Mouse (Mus musculus) kidney, embryonic 15.5 days (tissue): ENCODE measurements around the gene Nccrp1. TPM values are rescaled to one million over a fixed set of nuclear protein-coding genes. Genes with fewer than 3 reads are reported as not detected.

Experiments used
- ATAC-seq: fragments of 200-750 bp; cut with Nextera tagmentation; replicated peaks from 2 replicates; pipeline ENCODE4 v1.8.0; 2017; ENCODE audit warnings: moderate TSS enrichment; ENCODE audit not compliant: low FRiP score
- H3K27ac ChIP-seq: fragments of 300-500 bp; sonication (generic); 2 replicates; pipeline ENCODE4 v1.5.1; 2015; ENCODE audit warnings: mild to moderate bottlenecking, inconsistent platforms
- H3K27me3 ChIP-seq: fragments of 300-500 bp; sonication (generic); 2 replicates; pipeline ENCODE4 v1.6.1; 2015; ENCODE audit warnings: inconsistent platforms
- H3K36me3 ChIP-seq: fragments of 300-500 bp; sonication (generic); 2 replicates; pipeline ENCODE4 v1.6.1; 2015; ENCODE audit warnings: inconsistent platforms
- H3K4me1 ChIP-seq: fragments of 300-500 bp; sonication (generic); 2 replicates; pipeline ENCODE4 v1.6.1; 2015; ENCODE audit warnings: inconsistent platforms
- H3K4me2 ChIP-seq: fragments of 300-500 bp; sonication (generic); 2 replicates; pipeline ENCODE4 v1.6.1; 2015; ENCODE audit warnings: moderate library complexity, mild to moderate bottlenecking, inconsistent platforms
- H3K4me3 ChIP-seq: fragments of 300-500 bp; sonication (generic); replicated peaks from 2 replicates; pipeline ENCODE4 v1.5.1; 2015; ENCODE audit warnings: mild to moderate bottlenecking, inconsistent platforms
- H3K9ac ChIP-seq: fragments of 300-500 bp; sonication (generic); 2 replicates; pipeline ENCODE4 v1.6.1; 2015; ENCODE audit warnings: mild to moderate bottlenecking, inconsistent platforms
- H3K9me3 ChIP-seq: fragments of 300-500 bp; sonication (generic); replicated peaks from 2 replicates; pipeline ENCODE4 v1.6.1; 2016; ENCODE audit warnings: inconsistent platforms
- WGBS: fragments of 180-500 bp; shearing (Covaris S2); methylation state at CpG from one replicate; pipeline ENCODE4 v1.1.7; 2015; ENCODE audit warnings: mixed read lengths; 5-methylcytosine and 5-hydroxymethylcytosine counted together
- polyA plus RNA-seq: library from polyadenylated mRNA; unstranded; fragments of >200 nt; fragmentation: Nextera tagmentation; extraction: Ambion mirVana; gene quantifications from 2 replicates; pipeline ENCODE4 v1.2.1, GENCODE M21; 2015

The Nccrp1 gene
- polyA plus RNA-seq = 0.14 TPM in 1 of 2 replicates, not detected in the other

- peaks cover 40% of the 10 kb centered on the region for H3K27me3 ChIP-seq
- no peak within 1 kb of the TSS for H3K9ac ChIP-seq
- peak within 1 kb of the TSS; percentile 64 for H3K4me2 ChIP-seq
- WGBS = 5% methylated on average over 5 of the region's 5 CpGs
- no peak for ATAC-seq
- no peak within 1 kb of the TSS for H3K27ac ChIP-seq
- peaks cover 32% of the 10 kb centered on the region for H3K4me1 ChIP-seq
- peak within 1 kb of the TSS; percentile 34 for H3K4me3 ChIP-seq
- no peaks in the 10 kb centered on the region for H3K9me3 ChIP-seq
- no peaks in the 10 kb centered on the region for H3K36me3 ChIP-seq
Observed at GRCm38 (mm10) chr7:28547154-28547553, at the start of gene Nccrp1. Gene Nccrp1 (minus strand): TSS chr7:28547254.

DNA sequence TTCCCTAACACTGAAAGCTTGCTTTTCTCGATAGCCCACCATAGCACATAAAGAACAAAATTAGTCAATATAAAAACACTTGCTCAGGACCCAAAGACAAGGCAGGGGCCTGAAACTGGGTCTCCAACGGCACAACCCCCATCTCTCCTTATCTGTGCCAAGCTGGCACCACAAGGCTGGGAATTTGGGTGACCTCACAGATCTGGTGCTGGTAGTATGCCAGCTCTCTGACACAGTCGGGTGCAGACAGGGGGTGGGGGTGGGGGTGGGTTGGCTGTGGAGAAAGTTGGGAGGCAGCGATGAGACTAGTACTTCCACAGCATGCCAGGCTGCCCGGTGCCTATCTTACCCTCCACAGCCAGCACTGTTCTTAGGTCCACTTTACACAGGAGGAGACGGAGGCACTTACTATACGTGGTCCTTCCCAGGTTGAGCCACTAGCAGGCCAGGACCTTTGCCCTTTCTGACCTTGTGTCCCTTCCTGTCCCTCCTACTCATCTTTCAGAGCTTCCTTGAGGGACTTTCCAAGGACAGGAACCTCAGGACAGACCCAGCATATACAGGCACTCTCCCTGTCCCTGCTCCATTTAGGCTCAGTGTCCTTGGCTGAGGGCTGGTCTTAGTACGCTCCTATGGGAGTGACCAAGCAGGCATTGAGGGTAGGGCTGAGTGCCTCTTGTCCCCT, 48.8 kb upstream of the Nccrp1 start:
- peak overlapping the region; percentile 64 for H3K9ac ChIP-seq
- H3K27ac ChIP-seq = peak overlapping the region; percentile 93
- peak overlapping the region; percentile 70 for H3K4me2 ChIP-seq
- H3K9me3 ChIP-seq = no peaks in the 10 kb centered on the region
- peak; percentile 10 for ATAC-seq
- 62% methylated on average over 8 of the region's 8 CpGs for WGBS
- H3K36me3 ChIP-seq = 0 out of 2 replicates have a peak, but pooled peaks cover 3% of the 10 kb centered on the region
- peaks cover 70% of the 10 kb centered on the region for H3K4me1 ChIP-seq
- H3K4me3 ChIP-seq = peak overlapping the region; percentile 70
- H3K27me3 ChIP-seq = no peaks in the 10 kb centered on the region

- H3K9ac ChIP-seq = peak overlapping the region; percentile 29; the same call in 1 of the 2 replicates
- H3K9me3 ChIP-seq = no peaks in the 10 kb centered on the region
- H3K27ac ChIP-seq = peak overlapping the region; percentile 75
- no peaks in the 10 kb centered on the region for H3K27me3 ChIP-seq
- ATAC-seq = no peak
- peak overlapping the region; percentile 21; the same call in 1 of the 2 replicates for H3K4me2 ChIP-seq
- no peak overlapping the region for H3K4me3 ChIP-seq
- 0 out of 2 replicates have a peak, but pooled peaks cover 3% of the 10 kb centered on the region for H3K36me3 ChIP-seq
- H3K4me1 ChIP-seq = peaks cover 89% of the 10 kb centered on the region
- 24% methylated on average over 14 of the region's 14 CpGs for WGBS
Observed at GRCm38 (mm10) chr7:28593206-28594111, 46.4 kb upstream of the Nccrp1 start.

GRCm38 (mm10) chr7:28591862-28592261, 44.8 kb upstream of the Nccrp1 start:
- H3K9ac ChIP-seq = no peak overlapping the region
- peak overlapping the region; percentile 75 for H3K27ac ChIP-seq
- H3K4me3 ChIP-seq = no peak overlapping the region
- 0 out of 2 replicates have a peak, but pooled peaks cover 3% of the 10 kb centered on the region for H3K36me3 ChIP-seq
- H3K9me3 ChIP-seq = no peaks in the 10 kb centered on the region
- H3K27me3 ChIP-seq = no peaks in the 10 kb centered on the region
- H3K4me2 ChIP-seq = no peak overlapping the region
- H3K4me1 ChIP-seq = peaks cover 98% of the 10 kb centered on the region
- no peak for ATAC-seq
- 46% methylated on average over 1 of the region's 1 CpGs for WGBS

GRCm38 (mm10) chr7:28587644-28588043, 40.6 kb upstream of the Nccrp1 start:
- peak; percentile 54 for ATAC-seq
- peaks cover 93% of the 10 kb centered on the region for H3K4me1 ChIP-seq
- no peaks in the 10 kb centered on the region for H3K27me3 ChIP-seq

GRCm38 (mm10) chr7:28586663-28587411, 39.8 kb upstream of the Nccrp1 start:
- Histone ChIP-seq H3K36me3 (0 out of 2 replicates have a peak, but pooled peaks cover 3% of the 10 kb centered on the region), H3K27me3 (no peaks in the 10 kb centered on the region), H3K4me3 (no peak overlapping the region), H3K4me1 (peaks cover 91% of the 10 kb centered on the region), H3K9ac (no peak overlapping the region), H3K27ac (peak overlapping the region; percentile 65; the same call in 1 of the 2 replicates), H3K9me3 (no peaks in the 10 kb centered on the region), H3K4me2 (no peak overlapping the region)
- ATAC-seq = no peak
- WGBS = 44% methylated on average over 6 of the region's 6 CpGs

More at GRCm38 (mm10) chr7:28587644-28588043, 40.6 kb upstream of the Nccrp1 start:
- peak overlapping the region; percentile 21; the same call in 1 of the 2 replicates for H3K9ac ChIP-seq
- H3K4me3 ChIP-seq = no peak overlapping the region
- H3K9me3 ChIP-seq = no peaks in the 10 kb centered on the region
- H3K36me3 ChIP-seq = 0 out of 2 replicates have a peak, but pooled peaks cover 3% of the 10 kb centered on the region
- peak overlapping the region; percentile 1; the same call in 1 of the 2 replicates for H3K4me2 ChIP-seq
- peak overlapping the region; percentile 65 for H3K27ac ChIP-seq

DNA sequence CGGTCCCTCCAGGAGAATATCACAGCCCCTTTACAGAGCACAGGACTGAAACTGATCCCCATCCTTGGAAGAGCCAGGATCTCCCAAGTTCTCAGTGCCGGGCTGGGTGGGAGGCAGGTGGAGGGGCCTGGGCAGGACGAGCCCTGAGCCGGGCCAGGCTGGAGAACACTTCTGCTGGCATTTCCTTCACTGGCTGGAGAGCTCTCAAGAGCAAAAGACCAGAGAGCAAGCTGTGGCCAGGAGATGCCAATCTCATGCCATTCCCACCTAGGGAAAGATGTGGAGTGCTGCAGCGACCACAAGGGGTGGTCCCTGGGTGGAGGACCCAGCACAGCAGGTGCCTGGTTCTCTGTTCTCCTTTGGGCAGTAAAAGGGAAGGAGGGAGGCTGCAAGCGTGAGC, 37.9 kb upstream of the Nccrp1 start:
- Histone ChIP-seq H3K27ac (peak overlapping the region; percentile 9), H3K4me1 (peaks cover 86% of the 10 kb centered on the region), H3K9me3 (no peaks in the 10 kb centered on the region), H3K4me2 (no peak overlapping the region), H3K36me3 (0 out of 2 replicates have a peak, but pooled peaks cover 4% of the 10 kb centered on the region), H3K9ac (no peak overlapping the region), H3K4me3 (no peak overlapping the region), H3K27me3 (no peaks in the 10 kb centered on the region)
- WGBS = 65% methylated on average over 6 of the region's 6 CpGs
- ATAC-seq = no peak

DNA sequence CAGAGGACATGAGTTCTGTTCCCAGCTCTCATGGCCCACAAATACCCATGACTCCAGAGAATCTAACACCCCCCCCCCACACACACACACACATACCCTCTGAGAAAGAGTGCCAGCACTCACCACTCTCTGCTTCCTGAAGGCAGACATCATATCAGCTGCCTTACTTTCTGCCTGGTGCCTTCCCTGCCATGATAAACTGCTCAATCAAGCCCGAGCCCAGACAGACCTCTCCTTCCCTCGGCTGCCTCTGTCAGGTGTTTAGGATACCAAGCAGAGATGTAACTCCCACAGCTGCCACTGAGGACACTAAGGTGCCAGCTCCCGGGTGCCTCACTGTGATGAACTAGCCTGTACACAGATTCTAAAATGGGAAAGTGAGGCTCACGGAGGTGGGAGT, 37.4 kb upstream of the Nccrp1 start:
- Histone ChIP-seq H3K4me3 (no peak overlapping the region), H3K4me1 (peaks cover 87% of the 10 kb centered on the region), H3K9me3 (no peaks in the 10 kb centered on the region), H3K27me3 (no peaks in the 10 kb centered on the region), H3K27ac (peak overlapping the region; percentile 9), H3K9ac (no peak overlapping the region), H3K36me3 (0 out of 2 replicates have a peak, but pooled peaks cover 5% of the 10 kb centered on the region), H3K4me2 (no peak overlapping the region)
- no peak for ATAC-seq
- WGBS = 48% methylated on average over 4 of the region's 4 CpGs

- H3K9me3 ChIP-seq = no peaks in the 10 kb centered on the region
- WGBS = 65% methylated on average over 8 of the region's 8 CpGs
- 0 out of 2 replicates have a peak, but pooled peaks cover 9% of the 10 kb centered on the region for H3K36me3 ChIP-seq
- H3K27me3 ChIP-seq = no peaks in the 10 kb centered on the region
- H3K27ac ChIP-seq = peak overlapping the region; percentile 9
- peaks cover 87% of the 10 kb centered on the region for H3K4me1 ChIP-seq
- H3K4me2 ChIP-seq = no peak overlapping the region
- H3K4me3 ChIP-seq = no peak overlapping the region
- H3K9ac ChIP-seq = no peak overlapping the region
- no peak for ATAC-seq
Observed at GRCm38 (mm10) chr7:28583570-28584344, 36.7 kb upstream of the Nccrp1 start.

DNA sequence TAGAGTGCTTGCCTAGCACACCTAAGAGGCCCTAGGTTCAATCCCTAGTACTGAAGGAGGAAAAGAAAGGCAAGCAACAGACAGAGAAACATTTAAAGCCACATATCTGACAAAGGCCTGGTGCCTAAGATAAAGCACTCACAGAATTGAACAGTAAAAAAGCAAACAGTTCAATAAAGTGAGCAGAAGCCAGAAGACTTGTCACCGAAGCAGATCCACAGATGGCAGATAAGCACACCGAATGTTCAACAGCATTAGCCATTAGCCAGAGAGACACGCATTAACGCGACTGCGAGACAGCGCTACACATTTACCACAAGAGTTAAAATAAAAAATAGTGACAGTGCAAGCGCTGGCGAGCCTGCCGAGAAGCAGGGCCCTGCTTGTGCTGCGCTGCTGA, 35.8 kb upstream of the Nccrp1 start:
- Histone ChIP-seq H3K27ac (no peak overlapping the region), H3K27me3 (no peaks in the 10 kb centered on the region), H3K4me1 (peaks cover 87% of the 10 kb centered on the region), H3K36me3 (0 out of 2 replicates have a peak, but pooled peaks cover 9% of the 10 kb centered on the region), H3K9ac (no peak overlapping the region), H3K4me3 (no peak overlapping the region), H3K4me2 (no peak overlapping the region), H3K9me3 (no peaks in the 10 kb centered on the region)
- ATAC-seq = no peak
- WGBS = 80% methylated on average over 11 of the region's 11 CpGs

GRCm38 (mm10) chr7:28581721-28582120, 34.7 kb upstream of the Nccrp1 start:
- no peak overlapping the region for H3K9ac ChIP-seq
- H3K4me1 ChIP-seq = peaks cover 87% of the 10 kb centered on the region
- no peak overlapping the region for H3K4me2 ChIP-seq
- no peak overlapping the region for H3K4me3 ChIP-seq
- 0 out of 2 replicates have a peak, but pooled peaks cover 9% of the 10 kb centered on the region for H3K36me3 ChIP-seq
- no peaks in the 10 kb centered on the region for H3K27me3 ChIP-seq
- 81% methylated on average over 4 of the region's 4 CpGs for WGBS
- no peak for ATAC-seq
- H3K9me3 ChIP-seq = no peaks in the 10 kb centered on the region
- H3K27ac ChIP-seq = peak overlapping the region; percentile 45; the same call in 1 of the 2 replicates
